Mouse (Mus musculus) testis, adult 2 months (tissue): ENCODE measurements around the gene Kcnh7.

Experiments
- CTCF ChIP-seq: fragments of 200-500 bp; IDR thresholded peaks from 2 replicates; pipeline ENCODE4 v1.5.1; 2012; ENCODE audit warnings: low read depth, mild to moderate bottlenecking, inconsistent platforms, low read length, moderate library complexity; ENCODE audit not compliant: control insufficient read depth, insufficient read depth, insufficient replicate concordance
- POLR2A ChIP-seq: fragments of 200-500 bp; IDR thresholded peaks from 2 replicates; pipeline ENCODE4 v1.6.1; 2012; ENCODE audit warnings: low read depth, mild to moderate bottlenecking, inconsistent platforms, low read length, moderate library complexity; ENCODE audit not compliant: control insufficient read depth

GRCm38 (mm10) chr2:62684989-62685595, 499.0 kb downstream of the Kcnh7 start:
- TF ChIP-seq CTCF (no peak), POLR2A (no peak)
